Mouse (Mus musculus) liver, embryonic 14.5 days (tissue): ENCODE results near the gene 9530068E07Rik. TPM values are rescaled to one million over a fixed set of nuclear protein-coding genes. Genes with fewer than 3 reads are reported as not detected.

Experiments
- ATAC-seq: fragments of 200-750 bp; cut with Nextera tagmentation; 2 replicates; pipeline ENCODE4 v1.8.0; 2017; ENCODE audit warnings: moderate number of reproducible peaks, mild to moderate bottlenecking, moderate library complexity; ENCODE audit not compliant: insufficient read depth
- DNase-seq, 3 experiments: peaks; one replicate each; pipeline ENCODE4 v3.0.0-alpha.2; 2012 to 2013; ENCODE audit warnings: low read depth in 3 of 3, low spot score in 3 of 3
- H3K27ac ChIP-seq: fragments of 300-500 bp; sonication (generic); 2 replicates; pipeline ENCODE4 v1.5.1; 2014; ENCODE audit warnings: moderate library complexity, mild to moderate bottlenecking, control low read depth, inconsistent platforms
- H3K27me3 ChIP-seq: fragments of 300-500 bp; sonication (generic); 2 replicates; pipeline ENCODE4 v1.6.1; 2014; ENCODE audit warnings: mild to moderate bottlenecking, low read length, moderate library complexity; ENCODE audit not compliant: control insufficient read depth, insufficient read depth
- H3K36me3 ChIP-seq: fragments of 300-500 bp; sonication (generic); replicated peaks from 2 replicates; pipeline ENCODE4 v1.6.1; 2014; ENCODE audit warnings: low read depth; ENCODE audit not compliant: control insufficient read depth, insufficient read depth
- H3K4me1 ChIP-seq, 2 experiments: fragments of 200-500 bp in 1 of 2; fragments of 300-500 bp in 1 of 2; sonication (generic) in 1 of 2; replicated peaks; 2 replicates each; pipeline ENCODE4 v1.6.1; 2012 to 2014; ENCODE audit warnings: antibody characterized with exemption in 1 of 2, inconsistent platforms in 1 of 2, low read length in 1 of 2; ENCODE audit not compliant: control insufficient read depth in 2 of 2, insufficient read depth in 2 of 2
- H3K4me2 ChIP-seq: fragments of 300-500 bp; sonication (generic); 2 replicates; pipeline ENCODE4 v1.6.1; 2014; ENCODE audit warnings: low read depth, mild to moderate bottlenecking, control low read depth, moderate library complexity
- H3K4me3 ChIP-seq, 2 experiments: fragments of 200-500 bp in 1 of 2; fragments of 300-500 bp in 1 of 2; sonication (generic) in 1 of 2; 2 replicates each; pipeline ENCODE4 v1.5.1; 2012 to 2014; ENCODE audit warnings: low read depth in 2 of 2, low read length in 2 of 2, mild to moderate bottlenecking in 2 of 2, control low read depth in 1 of 2, inconsistent platforms in 1 of 2, moderate library complexity in 1 of 2; ENCODE audit not compliant: insufficient read depth in 1 of 2
- H3K9ac ChIP-seq: fragments of 300-500 bp; sonication (generic); replicated peaks from 2 replicates; pipeline ENCODE4 v1.6.1; 2014; ENCODE audit warnings: mild to moderate bottlenecking, control low read depth, moderate library complexity
- H3K9me3 ChIP-seq: fragments of 300-500 bp; sonication (generic); 2 replicates; pipeline ENCODE4 v1.6.1; 2016; ENCODE audit warnings: low read length, mixed read lengths; ENCODE audit not compliant: control insufficient read depth
- CTCF ChIP-seq: IDR thresholded peaks from 2 replicates; pipeline ENCODE4 v1.5.1; 2016; ENCODE audit warnings: antibody characterized with exemption, low read depth, control low read depth
- EP300 ChIP-seq: IDR thresholded peaks from 2 replicates; pipeline ENCODE4 v1.6.1; 2016; ENCODE audit warnings: antibody characterized with exemption, low read depth
- WGBS: fragments of 180-500 bp; shearing (Covaris S2); extraction: QIAGEN DNeasy Blood & Tissue Kit; methylation state at CpG from one replicate; pipeline ENCODE4 v1.1.7; 2014; ENCODE audit not compliant: insufficient replicate concordance; 5-methylcytosine and 5-hydroxymethylcytosine counted together
- polyA plus RNA-seq, 2 experiments: library from polyadenylated mRNA; depleted of rRNA in 1 of 2; stranded (reverse) in 1 of 2; unstranded in 1 of 2; fragments of >200 nt; fragmentation: Nextera tagmentation in 1 of 2; extraction: Ambion mirVana in 1 of 2; gene quantifications; 2 replicates each; pipeline versions ENCODE4 v1.2.1 to v1.2.3; 2012 to 2014

9530068E07Rik gene
- polyA plus RNA-seq, 2 experiments: 31.3 to 44.7 TPM

DNA sequence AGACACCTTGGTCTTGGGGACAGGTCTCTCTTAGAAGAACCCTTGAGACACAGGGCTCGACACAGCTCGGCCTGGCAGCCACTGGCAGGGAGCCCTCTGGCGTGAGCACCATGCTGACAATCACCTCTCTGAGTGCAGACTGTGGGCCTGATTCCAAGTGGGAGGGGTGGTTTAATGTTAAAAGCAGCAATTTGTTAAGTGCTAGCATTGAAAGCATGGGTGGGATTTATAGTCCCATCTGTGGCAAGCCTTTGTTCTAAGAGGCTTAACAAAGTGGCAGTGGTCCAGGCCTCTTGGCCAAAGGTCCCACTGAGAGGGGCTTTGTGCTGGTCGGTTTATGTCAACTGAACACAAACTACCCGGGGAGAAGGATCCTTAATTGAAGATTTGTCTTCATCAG lies 35.4 kb downstream of the 9530068E07Rik start:
- 57% methylated on average over 5 of the region's 5 CpGs for WGBS
- H3K4me2 ChIP-seq: no peak overlapping the region
- no peak overlapping the region for H3K27ac ChIP-seq
- no peak for TF ChIP-seq EP300
- TF ChIP-seq CTCF: no peak
- H3K4me3 ChIP-seq: no peak overlapping the region
- no peak for DNase-seq
- H3K9ac ChIP-seq: no peak overlapping the region
- no peaks in the 10 kb centered on the region for H3K36me3 ChIP-seq
- no peaks in the 10 kb centered on the region for H3K27me3 ChIP-seq
- no peaks in the 10 kb centered on the region for H3K4me1 ChIP-seq
- ATAC-seq: no peak
- no peaks in the 10 kb centered on the region for H3K9me3 ChIP-seq

DNA sequence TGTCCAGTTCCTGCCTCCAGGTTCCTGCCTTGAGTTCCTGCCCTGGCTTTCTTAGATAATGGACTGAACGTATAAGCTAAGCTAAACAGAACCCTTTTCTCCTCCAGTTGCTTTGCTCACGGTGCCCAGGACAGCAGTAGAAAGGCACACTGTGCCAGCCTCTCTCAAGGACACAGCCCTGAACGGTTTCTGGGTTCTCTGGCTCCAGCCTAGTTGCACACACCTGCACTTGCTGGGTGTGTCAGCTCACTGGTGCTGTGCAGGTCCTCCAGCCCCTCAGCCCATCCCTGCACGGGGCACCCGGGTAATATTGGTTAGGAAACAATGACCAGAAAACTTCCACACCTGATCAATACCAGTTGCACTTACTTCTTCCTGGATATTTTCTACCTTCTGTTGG lies 35.9 kb downstream of the 9530068E07Rik start:
- 67% methylated on average over 5 of the region's 5 CpGs for WGBS
- TF ChIP-seq EP300 (no peak), CTCF (no peak)
- no peak overlapping the region for H3K27ac ChIP-seq
- H3K4me3 ChIP-seq: no peak overlapping the region
- H3K4me2 ChIP-seq: no peak overlapping the region
- ATAC-seq (no peak), DNase-seq (no peak)
- no peaks in the 10 kb centered on the region for H3K27me3 ChIP-seq
- no peaks in the 10 kb centered on the region for H3K4me1 ChIP-seq
- H3K36me3 ChIP-seq: no peaks in the 10 kb centered on the region
- H3K9me3 ChIP-seq: no peaks in the 10 kb centered on the region
- no peak overlapping the region for H3K9ac ChIP-seq

GRCm38 (mm10) chr11:52433076-52433796 lies 37.0 kb downstream of the 9530068E07Rik start:
- no peak for DNase-seq
- WGBS: 64% methylated on average over 8 of the region's 8 CpGs

GRCm38 (mm10) chr11:52433797-52434195 lies 37.6 kb downstream of the 9530068E07Rik start:
- ATAC-seq: no peak

More at GRCm38 (mm10) chr11:52433076-52433796, 37.0 kb downstream of the 9530068E07Rik start:
- ATAC-seq: no peak
- Histone ChIP-seq H3K4me1 (no peaks in the 10 kb centered on the region), H3K4me3 (no peak overlapping the region), H3K4me2 (no peak overlapping the region), H3K9me3 (no peaks in the 10 kb centered on the region), H3K36me3 (no peaks in the 10 kb centered on the region), H3K27me3 (no peaks in the 10 kb centered on the region), H3K27ac (no peak overlapping the region), H3K9ac (no peak overlapping the region)
- no peak for TF ChIP-seq EP300
- TF ChIP-seq CTCF: no peak

GRCm38 (mm10) chr11:52435466-52435865 lies 39.2 kb downstream of the 9530068E07Rik start:
- Histone ChIP-seq H3K9ac (no peak overlapping the region), H3K27me3 (no peaks in the 10 kb centered on the region), H3K4me1 (no peaks in the 10 kb centered on the region), H3K4me3 (no peak overlapping the region), H3K27ac (no peak overlapping the region), H3K4me2 (no peak overlapping the region), H3K36me3 (no peaks in the 10 kb centered on the region), H3K9me3 (no peaks in the 10 kb centered on the region)
- DNase-seq (no peak), ATAC-seq (no peak)
- TF ChIP-seq CTCF: no peak
- no peak for TF ChIP-seq EP300
- 71% methylated on average over 5 of the region's 5 CpGs for WGBS

More at GRCm38 (mm10) chr11:52433797-52434195, 37.6 kb downstream of the 9530068E07Rik start:
- 57% methylated on average over 2 of the region's 2 CpGs for WGBS
- H3K9ac ChIP-seq: no peak overlapping the region
- DNase-seq: no peak
- H3K4me2 ChIP-seq: no peak overlapping the region
- no peaks in the 10 kb centered on the region for H3K36me3 ChIP-seq
- H3K4me3 ChIP-seq: no peak overlapping the region
- no peaks in the 10 kb centered on the region for H3K9me3 ChIP-seq
- H3K4me1 ChIP-seq: no peaks in the 10 kb centered on the region
- no peak for TF ChIP-seq EP300
- no peak for TF ChIP-seq CTCF
- no peak overlapping the region for H3K27ac ChIP-seq
- H3K27me3 ChIP-seq: no peaks in the 10 kb centered on the region
